Mouse (Mus musculus) kidney, postnatal 0 days (tissue): ENCODE results near the gene Tfr2. TPM values are rescaled to one million over a fixed set of nuclear protein-coding genes. Genes with fewer than 3 reads are reported as not detected.
"Not testable (repeated sequence)": the region's sequence is repeated elsewhere in the genome, so short reads cannot be mapped to it uniquely, and the experiment has no call there.

ENCODE experiments used
- ATAC-seq: fragments of 200-750 bp; cut with Nextera tagmentation; replicated peaks from 2 replicates; pipeline ENCODE4 v1.8.0; 2017; ENCODE audit warnings: low read depth, moderate number of reproducible peaks, moderate TSS enrichment, moderate library complexity; ENCODE audit not compliant: low FRiP score
- DNase-seq: peaks from one replicate; pipeline ENCODE4 v3.0.0-alpha.2; 2016; ENCODE audit warnings: low spot score
- H3K27ac ChIP-seq: fragments of 300-500 bp; sonication (generic); 2 replicates; pipeline ENCODE4 v1.5.1; 2014; ENCODE audit warnings: mild to moderate bottlenecking
- H3K27me3 ChIP-seq: fragments of 300-500 bp; sonication (generic); 2 replicates; pipeline ENCODE4 v1.6.1; 2014; ENCODE audit warnings: low read length, mixed read lengths; ENCODE audit not compliant: insufficient read depth
- H3K36me3 ChIP-seq: fragments of 300-500 bp; sonication (generic); 2 replicates; pipeline ENCODE4 v1.6.1; 2014; ENCODE audit warnings: low read length, mixed read lengths; ENCODE audit not compliant: insufficient read depth
- H3K4me1 ChIP-seq: fragments of 300-500 bp; sonication (generic); replicated peaks from 2 replicates; pipeline ENCODE4 v1.6.1; 2014; ENCODE audit warnings: antibody characterized with exemption, low read length, mixed read lengths; ENCODE audit not compliant: insufficient read depth
- H3K4me2 ChIP-seq: fragments of 300-500 bp; sonication (generic); 2 replicates; pipeline ENCODE4 v1.6.1; 2014; ENCODE audit warnings: mild to moderate bottlenecking, low read length, moderate library complexity, mixed read lengths
- H3K4me3 ChIP-seq: fragments of 300-500 bp; sonication (generic); replicated peaks from 2 replicates; pipeline ENCODE4 v1.5.1; 2014; ENCODE audit warnings: low read depth, low read length
- H3K9ac ChIP-seq: fragments of 300-500 bp; sonication (generic); 2 replicates; pipeline ENCODE4 v1.6.1; 2014; ENCODE audit warnings: low read depth, low read length
- H3K9me3 ChIP-seq: fragments of 300-500 bp; sonication (generic); replicated peaks from 2 replicates; pipeline ENCODE4 v1.6.1; 2016; ENCODE audit warnings: low read length, inconsistent platforms, mixed read lengths
- CTCF ChIP-seq: IDR thresholded peaks from 2 replicates; pipeline ENCODE4 v1.5.1; 2016; ENCODE audit warnings: antibody characterized with exemption, low read depth, mild to moderate bottlenecking, moderate library complexity
- WGBS: fragments of 180-500 bp; shearing (Covaris S2); extraction: QIAGEN DNeasy Blood & Tissue Kit; methylation state at CpG from one replicate; pipeline ENCODE4 v1.1.7; 2014; 5-methylcytosine and 5-hydroxymethylcytosine counted together
- polyA plus RNA-seq: library from polyadenylated mRNA; unstranded; fragments of >200 nt; fragmentation: Nextera tagmentation; extraction: Ambion mirVana; gene quantifications from 2 replicates; pipeline ENCODE4 v1.2.1, GENCODE M21; 2015

Gene Tfr2
- polyA plus RNA-seq, 1 experiment from 2014 or later = 0.13 TPM

- ATAC-seq (no peak), DNase-seq (no peak)
- Histone ChIP-seq H3K36me3 (no peaks in the 10 kb centered on the region), H3K27ac (peak overlapping the region; percentile 94; the same call in 1 of the 2 replicates), H3K9me3 (no peaks in the 10 kb centered on the region), H3K4me3 (peak overlapping the region; percentile 30), H3K4me2 (peak overlapping the region; percentile 54), H3K27me3 (no peaks in the 10 kb centered on the region), H3K4me1 (peaks cover 23% of the 10 kb centered on the region), H3K9ac (peak overlapping the region; percentile 56; the same call in 1 of the 2 replicates)
- 54% methylated on average over 4 of the region's 4 CpGs for WGBS
- no peak for TF ChIP-seq CTCF
Measured at GRCm38 (mm10) chr5:137610056-137610455, 40.4 kb downstream of the Tfr2 start.

GRCm38 (mm10) chr5:137610548-137611244, 41.1 kb downstream of the Tfr2 start:
- Histone ChIP-seq H3K27me3 (no peaks in the 10 kb centered on the region), H3K4me2 (peak overlapping the region; percentile 54), H3K27ac (peak overlapping the region; percentile 94), H3K4me1 (peaks cover 23% of the 10 kb centered on the region), H3K9me3 (no peaks in the 10 kb centered on the region), H3K9ac (peak overlapping the region; percentile 56), H3K4me3 (peak overlapping the region; percentile 30), H3K36me3 (no peaks in the 10 kb centered on the region)
- peak; percentile 23; the same call in 1 of the 2 replicates for TF ChIP-seq CTCF
- peak; percentile 91 for DNase-seq
- ATAC-seq = peak; percentile 60
- 7% methylated on average over 12 of the region's 12 CpGs for WGBS

GRCm38 (mm10) chr5:137611245-137611602, 41.6 kb downstream of the Tfr2 start:
- Histone ChIP-seq H3K4me1 (peaks cover 23% of the 10 kb centered on the region), H3K27ac (peak overlapping the region; percentile 94), H3K36me3 (no peaks in the 10 kb centered on the region), H3K27me3 (no peaks in the 10 kb centered on the region), H3K9me3 (no peaks in the 10 kb centered on the region), H3K4me3 (peak overlapping the region; percentile 30), H3K4me2 (peak overlapping the region; percentile 54), H3K9ac (peak overlapping the region; percentile 56)
- no peak for TF ChIP-seq CTCF
- 11% methylated on average over 6 of the region's 6 CpGs for WGBS
- ATAC-seq = peak; percentile 51; the same call in 1 of the 2 replicates
- DNase-seq = peak; percentile 82

- ATAC-seq (no peak), DNase-seq (no peak)
- Histone ChIP-seq H3K36me3 (no peaks in the 10 kb centered on the region), H3K4me3 (no peak overlapping the region), H3K9me3 (no peaks in the 10 kb centered on the region), H3K4me2 (no peak overlapping the region), H3K27me3 (no peaks in the 10 kb centered on the region), H3K4me1 (peaks cover 22% of the 10 kb centered on the region), H3K27ac (peak overlapping the region; percentile 34; the same call in 1 of the 2 replicates), H3K9ac (no peak overlapping the region)
- TF ChIP-seq CTCF = no peak
- WGBS = 69% methylated on average over 5 of the region's 5 CpGs
Measured at GRCm38 (mm10) chr5:137613076-137613475, 43.4 kb downstream of the Tfr2 start.

GRCm38 (mm10) chr5:137613550-137613949, 43.9 kb downstream of the Tfr2 start, which contains the start of gene Pcolce:
Gene Pcolce (minus strand): TSS chr5:137613784.
- Histone ChIP-seq H3K36me3 (no peaks in the 10 kb centered on the region), H3K27me3 (no peaks in the 10 kb centered on the region), H3K4me2 (no peak within 1 kb of the TSS), H3K9ac (0 out of 2 replicates have a peak within 1 kb of the TSS, but pooled peaks have one; percentile 18), H3K4me1 (peaks cover 18% of the 10 kb centered on the region), H3K4me3 (no peak within 1 kb of the TSS), H3K9me3 (no peaks in the 10 kb centered on the region), H3K27ac (peak within 1 kb of the TSS; percentile 34; the same call in 1 of the 2 replicates)
- TF ChIP-seq CTCF = no peak
- DNase-seq (peak; percentile 27), ATAC-seq (0 out of 2 replicates have a peak, but pooled peaks have one; percentile 33)
- WGBS = 29% methylated on average over 11 of the region's 11 CpGs

- 93% methylated on average over 2 of the region's 2 CpGs for WGBS
- H3K9ac ChIP-seq, H3K9me3 ChIP-seq, ATAC-seq, H3K27me3 ChIP-seq, H3K4me2 ChIP-seq, H3K36me3 ChIP-seq, DNase-seq, H3K4me3 ChIP-seq, H3K27ac ChIP-seq: not testable (repeated sequence)
- TF ChIP-seq CTCF = 0 out of 2 replicates have a peak, but pooled peaks have one; percentile 28
- H3K4me1 ChIP-seq = peaks cover 15% of the 10 kb centered on the region
Measured at GRCm38 (mm10) chr5:137614921-137615320, 45.3 kb downstream of the Tfr2 start.
